Mouse (Mus musculus) heart, embryonic 12.5 days (tissue): ENCODE measurements around the gene Sergef. TPM values are rescaled to one million over a fixed set of nuclear protein-coding genes. Genes with fewer than 3 reads are reported as not detected.

Source experiments
- ATAC-seq: fragments of 200-750 bp; cut with Nextera tagmentation; 2 replicates; pipeline ENCODE4 v1.8.0; 2017; ENCODE audit warnings: moderate TSS enrichment, moderate library complexity; ENCODE audit not compliant: insufficient number of reproducible peaks, low FRiP score
- H3K27ac ChIP-seq: fragments of 300-500 bp; sonication (generic); 2 replicates; pipeline ENCODE4 v1.5.1; 2016; ENCODE audit warnings: mild to moderate bottlenecking, moderate library complexity; ENCODE audit not compliant: poor library complexity, severe bottlenecking
- H3K27me3 ChIP-seq: fragments of 300-500 bp; sonication (generic); replicated peaks from 2 replicates; pipeline ENCODE4 v1.6.1; 2016; ENCODE audit warnings: mild to moderate bottlenecking, moderate library complexity
- H3K36me3 ChIP-seq: fragments of 300-500 bp; sonication (generic); 2 replicates; pipeline ENCODE4 v1.6.1; 2016; ENCODE audit warnings: mild to moderate bottlenecking, moderate library complexity
- H3K4me1 ChIP-seq: fragments of 300-500 bp; sonication (generic); replicated peaks from 2 replicates; pipeline ENCODE4 v1.6.1; 2016; ENCODE audit warnings: mild to moderate bottlenecking
- H3K4me2 ChIP-seq: fragments of 300-500 bp; sonication (generic); 2 replicates; pipeline ENCODE4 v1.6.1; 2016; ENCODE audit warnings: mild to moderate bottlenecking, moderate library complexity
- H3K4me3 ChIP-seq: fragments of 300-500 bp; sonication (generic); 2 replicates; pipeline ENCODE4 v1.5.1; 2016; ENCODE audit warnings: mild to moderate bottlenecking
- H3K9ac ChIP-seq: fragments of 300-500 bp; sonication (generic); 2 replicates; pipeline ENCODE4 v1.6.1; 2016; ENCODE audit warnings: mild to moderate bottlenecking, moderate library complexity
- H3K9me3 ChIP-seq: fragments of 300-500 bp; sonication (generic); replicated peaks from 2 replicates; pipeline ENCODE4 v1.6.1; 2016; ENCODE audit warnings: mild to moderate bottlenecking, moderate library complexity
- WGBS: fragments of 180-500 bp; shearing (Covaris S2); methylation state at CpG from one replicate; pipeline ENCODE4 v1.1.7; 2016; 5-methylcytosine and 5-hydroxymethylcytosine counted together
- polyA plus RNA-seq: library from polyadenylated mRNA; unstranded; fragments of >200 nt; fragmentation: Nextera tagmentation; extraction: Ambion mirVana; gene quantifications from 2 replicates; pipeline ENCODE4 v1.2.1, GENCODE M21; 2016

The Sergef gene
- polyA plus RNA-seq, 1 experiment from 2014 or later, result 9.8 TPM

DNA sequence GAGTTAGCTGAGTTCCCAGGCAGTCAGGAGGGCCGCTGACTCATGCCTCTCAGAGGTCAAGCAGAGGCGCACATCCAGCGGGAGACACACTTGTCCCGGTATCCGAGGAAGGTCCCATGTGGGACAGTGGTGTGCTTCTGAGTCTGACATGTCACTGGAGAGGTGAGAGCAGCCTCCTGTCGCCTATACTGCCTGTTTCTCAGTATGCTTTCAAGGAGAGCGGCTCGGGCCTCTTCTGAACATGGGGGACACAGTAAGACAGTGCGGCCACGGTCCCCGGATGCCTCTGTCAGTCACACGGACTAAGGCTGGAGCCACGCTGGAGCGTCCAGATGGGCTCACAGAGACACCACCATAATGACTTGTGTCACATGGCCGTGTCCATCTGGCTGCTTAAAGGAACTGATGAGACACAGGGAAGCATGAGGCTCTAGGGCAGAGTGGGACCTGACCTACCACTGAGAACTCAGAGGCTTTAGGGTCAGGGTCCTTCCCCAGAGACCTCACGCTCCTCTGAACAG lies 221.4 kb downstream of the Sergef start:
- no peak for ATAC-seq
- no peak overlapping the region for H3K9ac ChIP-seq
- no peak overlapping the region for H3K4me2 ChIP-seq
- no peak overlapping the region for H3K4me3 ChIP-seq
- peaks cover 8% of the 10 kb centered on the region for H3K27me3 ChIP-seq
- 60% methylated on average over 16 of the region's 16 CpGs for WGBS
- no peaks in the 10 kb centered on the region for H3K36me3 ChIP-seq
- H3K9me3 ChIP-seq, result no peaks in the 10 kb centered on the region
- H3K4me1 ChIP-seq, result no peaks in the 10 kb centered on the region
- H3K27ac ChIP-seq, result no peak overlapping the region

DNA sequence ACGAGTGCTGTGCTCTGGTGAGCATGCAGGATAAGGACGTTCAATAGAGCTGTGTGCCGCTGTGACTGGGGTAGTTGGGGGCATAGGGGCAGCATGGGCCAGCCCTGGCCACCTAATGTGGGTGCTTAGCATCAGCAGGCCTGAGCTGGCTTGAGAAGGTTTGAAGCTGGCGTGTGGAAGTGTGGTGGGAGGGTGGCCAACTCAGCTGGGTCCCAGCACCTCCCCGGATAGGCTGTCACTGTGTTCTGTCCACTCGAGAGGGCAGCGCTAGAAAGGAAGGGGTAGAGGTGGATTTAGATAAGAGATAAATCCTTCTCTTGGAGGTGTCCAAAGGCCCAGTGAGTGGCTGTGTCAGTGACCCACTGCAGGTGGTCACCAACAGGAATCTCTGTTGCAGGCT lies 222.1 kb downstream of the Sergef start:
- Histone ChIP-seq H3K27ac (no peak overlapping the region), H3K4me3 (no peak overlapping the region), H3K9me3 (no peaks in the 10 kb centered on the region), H3K9ac (no peak overlapping the region), H3K27me3 (peaks cover 8% of the 10 kb centered on the region), H3K4me1 (no peaks in the 10 kb centered on the region), H3K36me3 (no peaks in the 10 kb centered on the region), H3K4me2 (no peak overlapping the region)
- 34% methylated on average over 7 of the region's 7 CpGs for WGBS
- ATAC-seq, result no peak

DNA sequence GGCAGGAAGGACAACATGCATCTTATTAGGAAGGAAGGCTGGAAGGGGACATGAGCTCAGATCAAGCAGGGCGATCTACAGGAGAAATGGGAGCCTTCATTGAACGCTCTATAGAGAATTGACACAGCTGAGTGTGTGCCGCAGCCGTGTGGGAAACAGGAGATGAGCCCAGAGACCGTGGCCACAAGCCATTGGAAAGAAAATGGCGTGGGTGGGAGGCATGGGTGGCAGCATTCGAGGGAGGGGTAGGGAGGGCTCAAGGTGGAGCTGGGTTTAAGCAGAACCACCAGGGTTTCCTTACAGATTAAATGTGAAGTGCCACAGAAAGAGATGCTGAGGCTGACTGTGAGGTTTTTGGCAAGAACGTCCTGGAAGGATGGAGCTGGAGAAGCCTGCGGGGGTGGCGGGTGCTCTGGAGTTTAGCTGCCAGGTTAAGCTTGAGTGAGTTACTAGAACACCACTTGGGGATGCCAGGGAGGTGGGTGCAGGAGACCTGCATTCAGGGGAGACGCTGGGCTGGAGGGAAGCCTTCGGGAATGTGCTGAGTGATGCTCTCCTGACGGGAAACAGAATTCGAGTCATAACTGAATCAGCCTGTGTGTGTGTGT lies 223.7 kb downstream of the Sergef start:
- no peaks in the 10 kb centered on the region for H3K4me1 ChIP-seq
- H3K4me2 ChIP-seq, result no peak overlapping the region
- H3K9me3 ChIP-seq, result no peaks in the 10 kb centered on the region
- H3K4me3 ChIP-seq, result no peak overlapping the region
- no peaks in the 10 kb centered on the region for H3K36me3 ChIP-seq
- WGBS, result 62% methylated on average over 14 of the region's 14 CpGs
- ATAC-seq, result no peak
- no peak overlapping the region for H3K27ac ChIP-seq
- no peak overlapping the region for H3K9ac ChIP-seq
- H3K27me3 ChIP-seq, result peaks cover 5% of the 10 kb centered on the region; the same call in 1 of the 2 replicates

DNA sequence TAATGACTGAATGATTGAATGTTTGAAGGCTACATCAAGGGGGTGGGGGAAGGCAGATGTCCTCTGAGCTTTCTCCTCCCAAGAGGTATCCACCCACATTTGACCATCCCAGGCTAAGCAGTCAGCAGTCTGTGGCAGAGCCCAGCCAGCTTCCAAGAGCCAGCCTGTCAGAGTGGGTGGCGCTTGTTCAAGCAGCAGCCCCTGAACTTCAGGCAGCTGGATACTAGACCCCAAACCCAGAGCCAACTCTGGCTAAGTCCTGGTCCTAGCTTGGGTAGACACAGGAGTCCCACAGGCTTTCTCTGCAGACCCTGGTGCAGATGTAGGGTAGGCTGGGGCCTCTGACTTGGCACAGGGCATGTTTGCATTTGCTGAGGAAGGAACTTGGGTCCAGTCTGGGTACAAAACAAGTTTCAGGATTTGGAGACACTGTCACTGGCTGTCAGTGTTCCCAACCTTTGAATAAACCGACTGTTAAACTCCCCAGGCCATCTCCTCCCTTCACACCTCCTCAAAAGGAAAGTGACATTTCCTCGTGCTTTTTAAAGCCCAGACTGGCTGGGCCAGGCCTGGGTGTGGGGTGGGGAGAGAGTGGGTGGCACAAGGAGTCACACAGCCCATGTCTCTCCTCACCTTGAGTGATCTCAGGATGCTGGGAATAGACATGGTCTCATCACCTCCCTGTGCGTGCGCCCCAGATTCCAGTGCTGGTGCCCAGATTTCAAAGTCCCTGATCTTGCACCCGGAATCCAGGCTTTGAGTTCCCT lies 225.5 kb downstream of the Sergef start:
- Histone ChIP-seq H3K36me3 (no peaks in the 10 kb centered on the region), H3K9me3 (no peaks in the 10 kb centered on the region)

DNA sequence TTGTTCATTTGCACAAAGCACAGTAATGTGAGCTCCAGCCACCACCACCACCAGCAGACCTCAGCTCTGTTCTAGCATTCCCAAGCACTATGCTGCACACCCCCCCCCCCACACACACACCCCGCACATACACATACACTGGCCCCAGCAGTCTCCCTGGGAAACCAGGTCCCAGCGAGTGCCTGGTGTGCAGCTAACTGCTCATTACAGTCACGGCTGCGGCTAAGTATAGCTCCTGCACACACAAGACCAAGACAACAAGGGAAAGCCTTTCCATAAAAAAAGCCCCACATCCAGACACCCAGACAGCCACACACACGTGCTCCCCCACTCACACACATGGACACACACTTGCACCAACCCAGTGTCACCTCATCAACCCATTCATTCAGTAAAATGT lies 226.8 kb downstream of the Sergef start:
- no peak overlapping the region for H3K27ac ChIP-seq
- no peak for ATAC-seq
- no peaks in the 10 kb centered on the region for H3K9me3 ChIP-seq
- no peaks in the 10 kb centered on the region for H3K4me1 ChIP-seq
- H3K36me3 ChIP-seq, result no peaks in the 10 kb centered on the region
- H3K4me2 ChIP-seq, result no peak overlapping the region
- no peak overlapping the region for H3K9ac ChIP-seq
- H3K27me3 ChIP-seq, result peaks cover 11% of the 10 kb centered on the region; the same call in 1 of the 2 replicates
- no peak overlapping the region for H3K4me3 ChIP-seq
- WGBS, result 46% methylated on average over 5 of the region's 5 CpGs

More for the DNA sequence above, 225.5 kb downstream of the Sergef start:
- no peak overlapping the region for H3K4me2 ChIP-seq
- no peak overlapping the region for H3K4me3 ChIP-seq
- H3K27ac ChIP-seq, result no peak overlapping the region
- peaks cover 5% of the 10 kb centered on the region; the same call in 1 of the 2 replicates for H3K27me3 ChIP-seq
- H3K9ac ChIP-seq, result no peak overlapping the region
- ATAC-seq, result no peak
- 57% methylated on average over 6 of the region's 6 CpGs for WGBS
- H3K4me1 ChIP-seq, result no peaks in the 10 kb centered on the region

DNA sequence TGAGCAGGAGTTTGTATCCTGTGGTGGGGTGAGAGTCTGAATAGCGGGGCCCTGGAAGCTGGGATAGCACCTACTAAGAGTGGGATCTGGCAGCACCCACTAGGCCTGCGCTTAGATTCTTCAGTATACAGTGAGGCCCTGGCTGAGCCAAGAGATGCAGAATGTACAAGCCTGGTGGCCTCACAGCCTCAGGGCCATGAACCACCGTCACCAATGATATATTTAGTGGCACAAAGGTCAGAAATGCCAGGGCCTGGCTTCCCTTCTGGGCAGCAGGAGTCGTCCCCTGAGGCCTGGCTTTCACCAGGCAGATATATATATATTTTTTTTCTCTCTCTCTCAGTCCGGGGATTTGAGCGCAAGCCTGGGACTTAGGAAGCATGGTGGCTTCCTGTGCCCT lies 228.9 kb downstream of the Sergef start:
- WGBS, result 71% methylated on average over 6 of the region's 6 CpGs
- Histone ChIP-seq H3K4me2 (no peak overlapping the region), H3K9me3 (no peaks in the 10 kb centered on the region), H3K27ac (no peak overlapping the region), H3K4me3 (no peak overlapping the region), H3K9ac (no peak overlapping the region), H3K27me3 (peaks cover 28% of the 10 kb centered on the region), H3K36me3 (no peaks in the 10 kb centered on the region), H3K4me1 (no peaks in the 10 kb centered on the region)
- ATAC-seq, result no peak

DNA sequence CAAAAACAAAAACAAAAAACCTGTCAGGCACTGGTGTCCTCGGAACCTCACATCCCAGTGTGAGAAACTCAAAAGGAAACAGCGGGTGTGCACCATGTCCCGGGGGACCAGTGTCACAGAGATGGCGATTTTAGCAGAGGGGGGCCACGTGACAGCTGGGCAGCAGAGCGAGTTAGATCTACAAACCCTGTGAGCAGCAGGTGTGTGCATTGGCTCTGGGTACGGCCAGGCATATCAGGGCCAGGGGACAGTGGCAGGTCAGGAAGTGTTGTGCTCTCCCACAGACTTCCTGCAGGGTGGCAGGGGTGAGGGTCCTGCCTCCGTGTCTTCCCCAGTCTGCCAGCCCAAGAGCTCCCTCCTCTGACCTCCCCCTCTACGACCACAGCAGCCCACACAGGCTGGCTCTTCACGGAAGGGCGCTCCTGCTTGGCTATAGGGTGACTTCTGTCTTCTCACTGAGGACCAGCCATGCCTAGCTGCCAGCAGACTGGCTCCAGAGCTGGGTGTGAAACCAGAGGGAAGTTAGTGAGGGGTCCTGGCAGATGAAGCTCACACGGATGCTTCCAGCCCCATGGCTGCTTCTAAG lies 230.3 kb downstream of the Sergef start:
- Histone ChIP-seq H3K4me1 (no peaks in the 10 kb centered on the region), H3K4me3 (no peak overlapping the region), H3K27ac (no peak overlapping the region), H3K9ac (no peak overlapping the region), H3K27me3 (peaks cover 28% of the 10 kb centered on the region), H3K36me3 (no peaks in the 10 kb centered on the region), H3K9me3 (no peaks in the 10 kb centered on the region), H3K4me2 (no peak overlapping the region)
- WGBS, result 38% methylated on average over 12 of the region's 12 CpGs
- no peak for ATAC-seq

DNA sequence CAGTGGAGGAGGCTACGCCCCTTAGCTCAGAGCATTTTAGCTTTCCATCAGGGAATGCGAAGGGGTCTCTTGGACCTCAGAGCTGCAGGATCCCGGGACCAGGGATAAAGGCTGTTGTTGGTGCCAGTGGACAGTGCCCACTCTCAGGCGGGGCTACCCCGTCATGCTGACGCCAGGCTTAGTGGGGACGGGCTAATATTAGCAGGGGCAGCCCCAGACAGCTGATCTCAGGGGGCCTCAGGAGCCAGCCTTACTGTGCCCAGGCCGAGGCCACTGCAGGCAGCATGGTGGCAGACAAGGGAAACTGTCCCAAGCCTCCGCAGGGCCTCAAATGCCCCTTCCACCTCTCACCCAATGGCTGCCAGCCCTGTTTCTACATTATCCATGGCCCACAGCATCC lies 231.0 kb downstream of the Sergef start:
- peaks cover 28% of the 10 kb centered on the region for H3K27me3 ChIP-seq
- no peak for ATAC-seq

DNA sequence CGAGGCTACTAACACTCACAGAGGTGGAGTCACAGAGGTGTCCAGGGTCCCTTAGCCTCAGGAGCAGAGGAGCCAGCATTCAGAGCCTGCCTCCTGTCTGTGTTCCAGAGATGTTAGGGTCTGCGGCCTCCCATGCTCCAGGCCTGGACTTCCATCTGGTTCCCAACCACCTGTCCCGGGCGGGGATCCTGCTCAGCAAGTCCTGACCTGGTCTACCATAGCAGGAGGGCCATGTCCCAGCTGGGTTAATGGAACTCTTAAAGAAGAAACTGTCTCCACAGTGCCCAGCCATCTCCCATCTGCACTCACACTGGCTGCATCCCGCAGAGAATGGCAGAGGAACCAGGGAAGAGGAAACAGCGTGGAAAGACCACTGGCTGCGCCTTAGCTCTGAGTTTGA lies 234.9 kb downstream of the Sergef start:
- H3K27ac ChIP-seq, result no peak overlapping the region
- H3K4me1 ChIP-seq, result no peaks in the 10 kb centered on the region
- no peak for ATAC-seq
- H3K36me3 ChIP-seq, result no peaks in the 10 kb centered on the region
- WGBS, result 82% methylated on average over 7 of the region's 7 CpGs
- H3K4me3 ChIP-seq, result no peak overlapping the region
- H3K9me3 ChIP-seq, result no peaks in the 10 kb centered on the region
- H3K27me3 ChIP-seq, result peaks cover 44% of the 10 kb centered on the region
- H3K9ac ChIP-seq, result no peak overlapping the region
- no peak overlapping the region for H3K4me2 ChIP-seq

More for the DNA sequence above, 231.0 kb downstream of the Sergef start:
- no peak overlapping the region for H3K4me3 ChIP-seq
- no peaks in the 10 kb centered on the region for H3K4me1 ChIP-seq
- no peak overlapping the region for H3K4me2 ChIP-seq
- WGBS, result 81% methylated on average over 9 of the region's 9 CpGs
- no peak overlapping the region for H3K9ac ChIP-seq
- no peaks in the 10 kb centered on the region for H3K9me3 ChIP-seq
- H3K36me3 ChIP-seq, result no peaks in the 10 kb centered on the region
- H3K27ac ChIP-seq, result no peak overlapping the region

DNA sequence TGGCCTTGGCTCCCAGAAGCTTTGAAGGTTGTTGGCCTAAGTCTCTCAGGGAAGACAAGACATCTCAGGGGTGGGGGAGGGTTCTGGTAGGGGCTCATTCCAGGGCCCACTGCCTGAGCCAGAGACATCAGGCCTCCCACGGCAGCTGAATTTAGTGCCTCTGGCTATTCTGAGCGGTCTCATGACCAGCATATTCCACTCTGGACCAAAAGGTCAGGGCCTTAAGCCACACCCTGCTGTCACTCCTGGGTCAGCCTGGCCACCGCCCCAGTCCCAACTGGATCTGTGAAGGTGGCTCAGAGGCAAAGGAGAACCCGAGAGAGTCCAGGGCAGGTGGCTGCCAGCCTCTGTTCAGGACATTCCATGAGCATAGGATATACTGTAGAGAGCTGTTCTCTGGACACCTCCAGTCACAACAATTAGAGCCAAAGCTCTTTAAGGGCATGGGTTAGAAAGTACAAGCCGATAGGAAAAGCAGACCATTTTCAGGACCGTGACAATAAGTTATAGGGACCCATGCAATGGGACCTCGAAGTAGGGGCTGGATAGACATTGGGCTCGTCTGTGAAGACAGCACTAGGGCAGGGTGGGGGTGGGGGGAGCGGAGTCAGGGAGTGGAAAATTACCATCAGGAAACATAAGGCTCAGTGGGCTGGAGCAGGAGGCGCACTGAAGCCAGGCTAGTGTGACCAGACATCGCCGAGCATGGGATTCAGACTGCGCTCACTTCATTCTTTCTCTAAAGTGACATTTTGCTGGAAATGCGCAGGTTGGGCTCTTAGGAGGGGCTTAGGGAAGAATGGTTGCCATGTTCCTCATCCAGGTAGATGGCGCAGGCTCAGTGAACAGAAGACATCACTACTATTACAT lies 235.8 kb downstream of the Sergef start:
- no peak for ATAC-seq
- Histone ChIP-seq H3K9me3 (no peaks in the 10 kb centered on the region), H3K4me2 (no peak overlapping the region), H3K27me3 (peaks cover 53% of the 10 kb centered on the region), H3K36me3 (no peaks in the 10 kb centered on the region), H3K4me3 (no peak overlapping the region), H3K4me1 (no peaks in the 10 kb centered on the region), H3K9ac (no peak overlapping the region), H3K27ac (no peak overlapping the region)
- 80% methylated on average over 15 of the region's 15 CpGs for WGBS
